Comparison of ENCODE assay signal across 24 mouse cellular contexts in genomic region chr15:11742820-11743219, GRCm38 (mm10).
DNase-seq lines count a peak whose midpoint lies in the region; ATAC-seq lines count a peak whose summit lies in the region.
"Had no signal": no experiment of that assay in that cellular context is flagged by ENCODE, and none has a peak within 500 bp of the region (broad histone marks: within the 10 kb centered on the region; RNA-seq: fewer than 3 reads in every experiment).

No protein-coding gene starts in this region.

- no peak overlapping the region for H3K4me3 ChIP-seq in heart, embryonic 12.5 days
- no peak overlapping the region for H3K4me3 ChIP-seq in kidney, embryonic 15.5 days (replicated peaks)
- H3K4me3 ChIP-seq: embryonic facial prominence, embryonic 12.5 days; forebrain, embryonic 15.5 days had no signal

- WGBS in heart, embryonic 12.5 days: 46% methylated on average over 7 of the region's 7 CpGs
- 86% methylated on average over 7 of the region's 7 CpGs for WGBS in kidney, embryonic 15.5 days

- no peaks in the 10 kb centered on the region for H3K9me3 ChIP-seq in heart, embryonic 12.5 days (replicated peaks)
- no peaks in the 10 kb centered on the region for H3K9me3 ChIP-seq in kidney, embryonic 15.5 days (replicated peaks)
- H3K9me3 ChIP-seq: embryonic facial prominence, embryonic 10.5 days; embryonic facial prominence, embryonic 12.5 days; forebrain, embryonic 13.5 days; forebrain, embryonic 15.5 days; G1E had no signal

- no peak for ATAC-seq in heart, embryonic 12.5 days (ENCODE audit: insufficient number of reproducible peaks, low FRiP score)
- no peak for ATAC-seq in kidney, embryonic 15.5 days (replicated peaks; ENCODE audit: low FRiP score)
- ATAC-seq: activated CD4-positive, CD25-positive, alpha-beta regulatory T cell, adult 4 months; CD4-positive, CD25-positive, alpha-beta regulatory T cell, adult 4 months; Patski had no signal

- no peaks in the 10 kb centered on the region for H3K36me3 ChIP-seq in heart, embryonic 12.5 days
- no peaks in the 10 kb centered on the region for H3K36me3 ChIP-seq in kidney, embryonic 15.5 days
- H3K36me3 ChIP-seq: embryonic facial prominence, embryonic 10.5 days; embryonic facial prominence, embryonic 12.5 days; forebrain, embryonic 15.5 days; G1E had no signal

- intact Hi-C loops in heart, postnatal 25 days (cut with DNase I): no loop called here

- H3K4me1 ChIP-seq in heart, embryonic 12.5 days (replicated peaks): peaks cover 30% of the 10 kb centered on the region
- H3K4me1 ChIP-seq in kidney, embryonic 15.5 days: peaks cover 11% of the 10 kb centered on the region

- DNase-seq in heart, adult 11 months: peak; percentile 57
- no peak for DNase-seq in heart, postnatal 25 days (ENCODE audit: low spot score)
- no peak for DNase-seq in heart, adult 8-10 months (ENCODE audit: low spot score)
- DNase-seq in kidney, postnatal 14 days: no peak
- DNase-seq: adrenal gland, adult 8-10 months; adrenal gland, postnatal 14 days; adrenal gland, postnatal 36 days; B cell, adult 2 months; cerebellum, adult 11-12 months; cerebellum, adult 2 months; cerebellum, adult 9-10 months; cerebellum, postnatal 10 days; cerebellum, postnatal 25 days had no signal

- H3K27me3 ChIP-seq in heart, embryonic 12.5 days (replicated peaks): no peaks in the 10 kb centered on the region
- H3K27me3 ChIP-seq in kidney, embryonic 15.5 days: no peaks in the 10 kb centered on the region
- H3K27me3 ChIP-seq: CH12.LX; forebrain, embryonic 13.5 days; forebrain, embryonic 15.5 days had no signal

- H3K27ac ChIP-seq in heart, embryonic 12.5 days (ENCODE audit: poor library complexity, severe bottlenecking): no peak overlapping the region
- 0 out of 2 replicates have a peak overlapping the region, but pooled peaks have one; percentile 55 for H3K27ac ChIP-seq in kidney, embryonic 15.5 days
- H3K27ac ChIP-seq: embryonic facial prominence, embryonic 12.5 days; forebrain, embryonic 13.5 days; forebrain, embryonic 15.5 days had no signal

- 0 out of 2 replicates have a peak overlapping the region, but pooled peaks have one; percentile 69 for H3K4me2 ChIP-seq in heart, embryonic 12.5 days
- H3K4me2 ChIP-seq in kidney, embryonic 15.5 days: no peak overlapping the region

- H3K9ac ChIP-seq in heart, embryonic 12.5 days: no peak overlapping the region
- H3K9ac ChIP-seq in kidney, embryonic 15.5 days: no peak overlapping the region
- H3K9ac ChIP-seq: embryonic facial prominence, embryonic 12.5 days had no signal
